Mouse (Mus musculus): ENCODE results near the gene Evi2b. TPM values are rescaled to one million over a fixed set of nuclear protein-coding genes. Genes with fewer than 3 reads are reported as not detected.

Gene Evi2b
- total RNA-seq, 2 experiments from 2014 or later, result 1.1 to 1.2 TPM

GRCm38 (mm10) chr11:79524310-79524575 is 681 bp upstream of the Evi2b start:
- intact Hi-C loops (cut with DNase I), result no loop called here
- DNase-seq, result no peak

- DNase-seq, result no peak
- intact Hi-C loops (cut with DNase I), result no loop called here
Observed at GRCm38 (mm10) chr11:79522944-79523343, 618 bp downstream of the Evi2b start.

- intact Hi-C loops (cut with DNase I), result no loop called here
- no peak for DNase-seq
Observed at GRCm38 (mm10) chr11:79521930-79522329, 1.6 kb downstream of the Evi2b start.

GRCm38 (mm10) chr11:79520772-79521171 is 2.8 kb downstream of the Evi2b start:
- intact Hi-C loops (cut with DNase I), result no loop called here

GRCm38 (mm10) chr11:79519878-79520291 is 3.7 kb downstream of the Evi2b start:
- no peak for DNase-seq
- intact Hi-C loops (cut with DNase I), result no loop called here

More at GRCm38 (mm10) chr11:79520772-79521171, 2.8 kb downstream of the Evi2b start:
- no peak for DNase-seq

GRCm38 (mm10) chr11:79519299-79519698 is 4.3 kb downstream of the Evi2b start:
- DNase-seq, result no peak

GRCm38 (mm10) chr11:79515798-79516197 is 7.8 kb downstream of the Evi2b start:
- DNase-seq, result no peak
- intact Hi-C loops (cut with DNase I), result no loop called here

More at GRCm38 (mm10) chr11:79519299-79519698, 4.3 kb downstream of the Evi2b start:
- intact Hi-C loops (cut with DNase I), result no loop called here

GRCm38 (mm10) chr11:79515331-79515730 is 8.2 kb downstream of the Evi2b start:
- DNase-seq, result no peak
- intact Hi-C loops (cut with DNase I), result no loop called here

- DNase-seq, result no peak
- intact Hi-C loops (cut with DNase I), result no loop called here
Observed at GRCm38 (mm10) chr11:79511970-79512369, 11.6 kb downstream of the Evi2b start.

- no peak for DNase-seq
- intact Hi-C loops (cut with DNase I), result no loop called here
Observed at GRCm38 (mm10) chr11:79504506-79504905, 19.1 kb downstream of the Evi2b start.

- intact Hi-C loops (cut with DNase I), result no loop called here
- DNase-seq, result no peak
Observed at GRCm38 (mm10) chr11:79503845-79504244, 19.7 kb downstream of the Evi2b start, which contains the start of gene Omg. Gene Omg (minus strand): TSS chr11:79504084.

GRCm38 (mm10) chr11:79502917-79503316 is 20.6 kb downstream of the Evi2b start:
- intact Hi-C loops (cut with DNase I), result no loop called here

GRCm38 (mm10) chr11:79494976-79495800 is 28.4 kb downstream of the Evi2b start:
- intact Hi-C loops (cut with DNase I), result no loop called here
- no peak for DNase-seq

More at GRCm38 (mm10) chr11:79502917-79503316, 20.6 kb downstream of the Evi2b start:
- no peak for DNase-seq

- DNase-seq, result no peak
- intact Hi-C loops (cut with DNase I), result no loop called here
Observed at GRCm38 (mm10) chr11:79484721-79485120, 38.8 kb downstream of the Evi2b start.

GRCm38 (mm10) chr11:79483876-79484528 is 39.6 kb downstream of the Evi2b start:
- intact Hi-C loops (cut with DNase I), result no loop called here
- no peak for DNase-seq

- DNase-seq, result no peak
- intact Hi-C loops (cut with DNase I), result no loop called here
Observed at GRCm38 (mm10) chr11:79483392-79483791, 40.2 kb downstream of the Evi2b start.

- intact Hi-C loops (cut with DNase I), result no loop called here
- DNase-seq, result no peak
Observed at GRCm38 (mm10) chr11:79468097-79468496, 55.5 kb downstream of the Evi2b start.

Other genes starting within 250 kb of the Evi2b start
- not detected for gene Gm9964, start 226.9 kb downstream of the Evi2b start, total RNA-seq (2021)
- gene Nf1, start 184.1 kb downstream of the Evi2b start, total RNA-seq (2021), result 10 to 100 TPM; 30.9 to 31.6 TPM
- gene Omg, start 19.7 kb downstream of the Evi2b start, total RNA-seq (2021), result not detected
- under 1 TPM in 1 of 2 experiments, not detected in 1; 0.15 TPM for gene Evi2, start 6.8 kb upstream of the Evi2b start, total RNA-seq (2021)
- gene Evi2a, start 6.8 kb upstream of the Evi2b start, total RNA-seq (2021), result 1 to 10 TPM; 1.1 to 2.1 TPM
- 1 to 10 TPM in 1 of 2 experiments, under 1 TPM in 1; 0.17 to 1.3 TPM for gene Rab11fip4, start 67.5 kb upstream of the Evi2b start, total RNA-seq (2021)

Data from heart, postnatal 14 days (tissue).